ENCODE assay signal across 9 mouse cellular contexts in genomic region chr10:75501641-75502040, GRCm38 (mm10).
"Had no signal": no experiment of that assay in that cellular context is flagged by ENCODE, and none has a peak within 500 bp of the region (broad histone marks: within the 10 kb centered on the region; RNA-seq: fewer than 3 reads in every experiment).

No protein-coding gene starts in this region.

- ATAC-seq: intestine, embryonic 16.5 days had no signal

- DNase-seq: liver, embryonic 13.5 days; lung, embryonic 14.5 days; lung, postnatal 10 days; midbrain, embryonic 14.5 days; thymus, postnatal 4 days had no signal

- H3K27ac ChIP-seq: limb, embryonic 12.5 days; liver, embryonic 13.5 days; neural tube, embryonic 12.5 days; stomach, postnatal 0 days had no signal

- H3K27me3 ChIP-seq: limb, embryonic 12.5 days; liver, embryonic 13.5 days; neural tube, embryonic 12.5 days had no signal

- H3K36me3 ChIP-seq: neural tube, embryonic 12.5 days had no signal

- H3K4me3 ChIP-seq: limb, embryonic 12.5 days; liver, embryonic 13.5 days; neural tube, embryonic 12.5 days had no signal

- H3K9me3 ChIP-seq: limb, embryonic 12.5 days; liver, embryonic 13.5 days; neural tube, embryonic 12.5 days had no signal

- H3K4me2 ChIP-seq: limb, embryonic 12.5 days; liver, embryonic 13.5 days; lung, embryonic 14.5 days; neural tube, embryonic 12.5 days had no signal

- H3K4me1 ChIP-seq: limb, embryonic 12.5 days; neural tube, embryonic 12.5 days had no signal

- H3K9ac ChIP-seq: limb, embryonic 12.5 days; liver, embryonic 13.5 days; lung, embryonic 14.5 days; neural tube, embryonic 12.5 days had no signal
